Mouse (Mus musculus): Measurements from ENCODE around the gene Kif3c. TPM values are rescaled to one million over a fixed set of nuclear protein-coding genes. Genes with fewer than 3 reads are reported as not detected.

The Kif3c gene
- polyA plus RNA-seq, 2 experiments: 10.4 to 15.7 TPM

- Histone ChIP-seq H3K9ac (ENCODE audit: low read depth, low read length, severe bottlenecking) (no peak overlapping the region), H3K27me3 (ENCODE audit: control insufficient read depth, insufficient read depth, low read length) (no peaks in the 10 kb centered on the region), H3K27ac (replicated peaks; ENCODE audit: low read depth, low read length) (no peak overlapping the region), H3K4me3 (replicated peaks; ENCODE audit: low read length) (no peak overlapping the region), H3K4me2 (replicated peaks; ENCODE audit: low read depth, low read length, severe bottlenecking) (no peak overlapping the region), H3K9me3 (ENCODE audit: control insufficient read depth, low read length) (no peaks in the 10 kb centered on the region), H3K4me1 (ENCODE audit: control insufficient read depth, insufficient read depth, low read length) (no peaks in the 10 kb centered on the region), H3K36me3 (ENCODE audit: control insufficient read depth, insufficient read depth, low read length) (no peaks in the 10 kb centered on the region)
- 83% methylated on average over 2 of the region's 2 CpGs for WGBS
- no peak for DNase-seq (ENCODE audit: low spot score)
- no peak for TF ChIP-seq POLR2A (IDR thresholded peaks at IDR 0.05; ENCODE audit: borderline replicate concordance, extremely low read depth, insufficient read depth, insufficient read length)
- no peak for ATAC-seq (ENCODE audit: low FRiP score, low read depth)
Observed at GRCm38 (mm10) chr12:3325232-3325631, 39.7 kb upstream of the Kif3c start.

GRCm38 (mm10) chr12:3329677-3330076 lies 35.3 kb upstream of the Kif3c start:
- no peaks in the 10 kb centered on the region for H3K27me3 ChIP-seq (ENCODE audit: control insufficient read depth, insufficient read depth, low read length)
- no peak for DNase-seq (ENCODE audit: low spot score)
- no peaks in the 10 kb centered on the region for H3K9me3 ChIP-seq (ENCODE audit: control insufficient read depth, low read length)
- no peak overlapping the region for H3K4me3 ChIP-seq (replicated peaks; ENCODE audit: low read length)
- H3K9ac ChIP-seq (ENCODE audit: low read depth, low read length, severe bottlenecking): no peak overlapping the region
- no peak overlapping the region for H3K27ac ChIP-seq (replicated peaks; ENCODE audit: low read depth, low read length)
- no peaks in the 10 kb centered on the region for H3K4me1 ChIP-seq (ENCODE audit: control insufficient read depth, insufficient read depth, low read length)
- no peak overlapping the region for H3K4me2 ChIP-seq (replicated peaks; ENCODE audit: low read depth, low read length, severe bottlenecking)
- H3K36me3 ChIP-seq (ENCODE audit: control insufficient read depth, insufficient read depth, low read length): no peaks in the 10 kb centered on the region
- ATAC-seq (ENCODE audit: low FRiP score, low read depth): no peak
- WGBS: 76% methylated on average over 4 of the region's 4 CpGs
- no peak for TF ChIP-seq POLR2A (IDR thresholded peaks at IDR 0.05; ENCODE audit: borderline replicate concordance, extremely low read depth, insufficient read depth, insufficient read length)

- Histone ChIP-seq H3K36me3 (ENCODE audit: control insufficient read depth, insufficient read depth, low read length) (no peaks in the 10 kb centered on the region), H3K4me3 (replicated peaks; ENCODE audit: low read length) (no peak overlapping the region), H3K27me3 (ENCODE audit: control insufficient read depth, insufficient read depth, low read length) (no peaks in the 10 kb centered on the region), H3K4me2 (replicated peaks; ENCODE audit: low read depth, low read length, severe bottlenecking) (no peak overlapping the region), H3K9me3 (ENCODE audit: control insufficient read depth, low read length) (no peaks in the 10 kb centered on the region), H3K4me1 (ENCODE audit: control insufficient read depth, insufficient read depth, low read length) (no peaks in the 10 kb centered on the region), H3K27ac (replicated peaks; ENCODE audit: low read depth, low read length) (no peak overlapping the region), H3K9ac (ENCODE audit: low read depth, low read length, severe bottlenecking) (no peak overlapping the region)
- DNase-seq (ENCODE audit: low spot score) (no peak), ATAC-seq (ENCODE audit: low FRiP score, low read depth) (no peak)
- 61% methylated on average over 1 of the region's 1 CpGs for WGBS
- no peak for TF ChIP-seq POLR2A (IDR thresholded peaks at IDR 0.05; ENCODE audit: borderline replicate concordance, extremely low read depth, insufficient read depth, insufficient read length)
Observed at GRCm38 (mm10) chr12:3338931-3339330, 26.0 kb upstream of the Kif3c start.

GRCm38 (mm10) chr12:3344155-3344554 lies 20.8 kb upstream of the Kif3c start:
- H3K4me1 ChIP-seq (ENCODE audit: control insufficient read depth, insufficient read depth, low read length): no peaks in the 10 kb centered on the region
- H3K9ac ChIP-seq (ENCODE audit: low read depth, low read length, severe bottlenecking): no peak overlapping the region
- H3K4me3 ChIP-seq (replicated peaks; ENCODE audit: low read length): no peak overlapping the region
- DNase-seq (ENCODE audit: low spot score) (no peak), ATAC-seq (ENCODE audit: low FRiP score, low read depth) (no peak)
- H3K27ac ChIP-seq (replicated peaks; ENCODE audit: low read depth, low read length): no peak overlapping the region
- 84% methylated on average over 2 of the region's 2 CpGs for WGBS
- no peak overlapping the region for H3K4me2 ChIP-seq (replicated peaks; ENCODE audit: low read depth, low read length, severe bottlenecking)
- TF ChIP-seq POLR2A (IDR thresholded peaks at IDR 0.05; ENCODE audit: borderline replicate concordance, extremely low read depth, insufficient read depth, insufficient read length): no peak
- H3K36me3 ChIP-seq (ENCODE audit: control insufficient read depth, insufficient read depth, low read length): no peaks in the 10 kb centered on the region
- no peaks in the 10 kb centered on the region for H3K9me3 ChIP-seq (ENCODE audit: control insufficient read depth, low read length)
- no peaks in the 10 kb centered on the region for H3K27me3 ChIP-seq (ENCODE audit: control insufficient read depth, insufficient read depth, low read length)

GRCm38 (mm10) chr12:3345038-3345437 lies 19.9 kb upstream of the Kif3c start:
- 75% methylated on average over 5 of the region's 5 CpGs for WGBS
- ATAC-seq (ENCODE audit: low FRiP score, low read depth) (no peak), DNase-seq (ENCODE audit: low spot score) (no peak)
- H3K27me3 ChIP-seq (ENCODE audit: control insufficient read depth, insufficient read depth, low read length): no peaks in the 10 kb centered on the region
- no peaks in the 10 kb centered on the region for H3K36me3 ChIP-seq (ENCODE audit: control insufficient read depth, insufficient read depth, low read length)
- no peaks in the 10 kb centered on the region for H3K9me3 ChIP-seq (ENCODE audit: control insufficient read depth, low read length)
- no peak overlapping the region for H3K4me2 ChIP-seq (replicated peaks; ENCODE audit: low read depth, low read length, severe bottlenecking)
- H3K4me3 ChIP-seq (replicated peaks; ENCODE audit: low read length): no peak overlapping the region
- H3K9ac ChIP-seq (ENCODE audit: low read depth, low read length, severe bottlenecking): no peak overlapping the region
- H3K4me1 ChIP-seq (ENCODE audit: control insufficient read depth, insufficient read depth, low read length): no peaks in the 10 kb centered on the region
- H3K27ac ChIP-seq (replicated peaks; ENCODE audit: low read depth, low read length): no peak overlapping the region
- TF ChIP-seq POLR2A (IDR thresholded peaks at IDR 0.05; ENCODE audit: borderline replicate concordance, extremely low read depth, insufficient read depth, insufficient read length): no peak

- no peak overlapping the region for H3K27ac ChIP-seq (replicated peaks; ENCODE audit: low read depth, low read length)
- no peak overlapping the region for H3K4me2 ChIP-seq (replicated peaks; ENCODE audit: low read depth, low read length, severe bottlenecking)
- no peak for ATAC-seq (ENCODE audit: low FRiP score, low read depth)
- no peak for TF ChIP-seq POLR2A (IDR thresholded peaks at IDR 0.05; ENCODE audit: borderline replicate concordance, extremely low read depth, insufficient read depth, insufficient read length)
- no peaks in the 10 kb centered on the region for H3K4me1 ChIP-seq (ENCODE audit: control insufficient read depth, insufficient read depth, low read length)
- no peaks in the 10 kb centered on the region for H3K9me3 ChIP-seq (ENCODE audit: control insufficient read depth, low read length)
- H3K9ac ChIP-seq (ENCODE audit: low read depth, low read length, severe bottlenecking): no peak overlapping the region
- no peak for DNase-seq (ENCODE audit: low spot score)
- no peaks in the 10 kb centered on the region for H3K27me3 ChIP-seq (ENCODE audit: control insufficient read depth, insufficient read depth, low read length)
- no peak overlapping the region for H3K4me3 ChIP-seq (replicated peaks; ENCODE audit: low read length)
- H3K36me3 ChIP-seq (ENCODE audit: control insufficient read depth, insufficient read depth, low read length): no peaks in the 10 kb centered on the region
Observed at GRCm38 (mm10) chr12:3347682-3348081, 17.2 kb upstream of the Kif3c start.
